ENCODE assay signal across 18 mouse cellular contexts in genomic region chr8:48275066-48275465, GRCm38 (mm10).
DNase-seq lines count a peak whose midpoint lies in the region.
"Had no signal": no experiment of that assay in that cellular context is flagged by ENCODE, and none has a peak within 500 bp of the region (broad histone marks: within the 10 kb centered on the region; RNA-seq: fewer than 3 reads in every experiment).

No protein-coding gene starts in this region.

- intact Hi-C loops in left cerebral cortex, postnatal 14 days (cut with DNase I): no loop called here
- intact Hi-C loops in left cerebral cortex, postnatal 4 days (cut with DNase I): no loop called here

- DNase-seq in frontal cortex, adult 2 months (ENCODE audit: extremely low spot score in 1 of 2, low spot score in 1 of 2): peak; percentile 17 to 57
- no peak for DNase-seq in frontal cortex, postnatal 10 days (ENCODE audit: low spot score in 2 of 2)
- DNase-seq in left cerebral cortex, postnatal 14 days (ENCODE audit: low spot score in 2 of 2): peak; percentile 33 to 57
- no peak for DNase-seq in left cerebral cortex, postnatal 4 days
- peak; percentile 33 to 56 for DNase-seq in right cerebral cortex, postnatal 10 days (ENCODE audit: low spot score in 2 of 2)
- DNase-seq in right cerebral cortex, postnatal 4 days: no peak
- peak; percentile 28 for DNase-seq in telencephalon, adult 2 months (ENCODE audit: low read depth, low spot score)
- no peak for DNase-seq in gastrocnemius, adult 8-10 months (ENCODE audit: low spot score in 2 of 2)
- DNase-seq: adrenal gland, adult 2 months; cerebellum, adult 2 months; cerebellum, postnatal 25 days; embryo, embryonic 11 days; gastrocnemius, postnatal 10 days; heart, postnatal 10 days; kidney, postnatal 25 days; liver, postnatal 0 days; thymus, adult 2 months; thymus, postnatal 4 days had no signal

Comparison
In these comparisons a context has a peak if more than half of its experiments do, and no peak if none do; other contexts are left out.
1. DNase-seq: peak in frontal cortex, adult 2 months (2 of 2), left cerebral cortex, postnatal 14 days (2 of 2), right cerebral cortex, postnatal 10 days (2 of 2) and telencephalon, adult 2 months (single experiment); none in frontal cortex, postnatal 10 days (0 of 2), left cerebral cortex, postnatal 4 days (single experiment), right cerebral cortex, postnatal 4 days (single experiment) and gastrocnemius, adult 8-10 months (0 of 2).